In the genomic region with DNA sequence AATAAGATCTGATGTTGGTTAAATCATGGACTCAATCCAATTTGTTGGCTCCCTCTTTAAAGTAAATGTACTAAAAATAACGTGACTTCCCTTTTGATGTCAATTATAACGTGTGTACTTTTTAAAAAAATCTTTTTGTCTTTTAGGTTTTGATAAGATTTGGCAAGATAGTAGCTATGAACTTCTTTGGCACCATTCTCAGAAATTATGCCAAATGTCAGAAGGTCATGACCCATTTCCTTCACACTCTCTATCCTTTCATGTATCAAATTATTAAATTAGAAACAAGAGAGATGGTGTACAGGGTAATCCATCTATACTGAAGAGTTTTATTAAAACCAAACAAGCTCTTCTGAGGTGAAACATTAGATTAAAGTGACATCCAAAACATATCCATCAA, we compare ENCODE assay signal across 21 mouse cellular contexts.
"Had no signal": no experiment of that assay in that cellular context is flagged by ENCODE, and none has a peak within 500 bp of the region (broad histone marks: within the 10 kb centered on the region; RNA-seq: fewer than 3 reads in every experiment).

No protein-coding gene starts in this region.

- H3K4me2 ChIP-seq: heart, embryonic 11.5 days; heart, embryonic 13.5 days; heart, embryonic 15.5 days; hindbrain, embryonic 13.5 days; hindbrain, embryonic 15.5 days; limb, embryonic 12.5 days; limb, embryonic 15.5 days; liver, embryonic 12.5 days had no signal

- ATAC-seq: forebrain, postnatal 0 days; hindbrain, postnatal 0 days; intestine, embryonic 16.5 days; liver, embryonic 12.5 days had no signal

- H3K36me3 ChIP-seq: heart, embryonic 13.5 days; heart, embryonic 15.5 days; hindbrain, embryonic 13.5 days; hindbrain, embryonic 15.5 days; limb, embryonic 12.5 days; limb, embryonic 15.5 days; liver, embryonic 12.5 days had no signal

- H3K27me3 ChIP-seq: heart, embryonic 13.5 days; heart, embryonic 15.5 days; hindbrain, embryonic 13.5 days; hindbrain, embryonic 15.5 days; limb, embryonic 12.5 days; limb, embryonic 15.5 days; liver, embryonic 12.5 days had no signal

- H3K9me3 ChIP-seq: heart, embryonic 13.5 days; heart, embryonic 15.5 days; hindbrain, embryonic 13.5 days; hindbrain, embryonic 15.5 days; limb, embryonic 12.5 days; limb, embryonic 15.5 days; liver, embryonic 12.5 days had no signal

- H3K4me1 ChIP-seq: heart, embryonic 13.5 days; heart, embryonic 15.5 days; hindbrain, embryonic 13.5 days; hindbrain, embryonic 15.5 days; limb, embryonic 12.5 days; limb, embryonic 15.5 days; liver, embryonic 12.5 days had no signal

- H3K4me3 ChIP-seq: heart, adult 2 months; heart, embryonic 13.5 days; heart, embryonic 15.5 days; hindbrain, embryonic 13.5 days; hindbrain, embryonic 15.5 days; limb, embryonic 12.5 days; limb, embryonic 15.5 days; liver, embryonic 12.5 days had no signal

- H3K9ac ChIP-seq: forebrain, postnatal 0 days; heart, embryonic 13.5 days; heart, embryonic 15.5 days; hindbrain, embryonic 13.5 days; hindbrain, embryonic 15.5 days; limb, embryonic 12.5 days; limb, embryonic 15.5 days; liver, embryonic 12.5 days; liver, embryonic 14.5 days had no signal

- DNase-seq: forebrain, postnatal 0 days; gastrocnemius, postnatal 14 days; gastrocnemius, postnatal 36 days; heart, adult 11 months; heart, adult 2 months; heart, postnatal 36 days; kidney, adult 18-20 months; layer of hippocampus, adult 9-11 months; layer of hippocampus, postnatal 36 days; left cerebral cortex, postnatal 4 days had no signal

- H3K27ac ChIP-seq: heart, adult 2 months; heart, embryonic 15.5 days; hindbrain, embryonic 13.5 days; hindbrain, embryonic 15.5 days; hindbrain, postnatal 0 days; limb, embryonic 12.5 days; limb, embryonic 15.5 days; liver, embryonic 12.5 days; liver, embryonic 14.5 days had no signal
